Mouse (Mus musculus) liver, adult (tissue): ENCODE results near the gene Rbms3.

ENCODE experiments used
- GATA4 ChIP-seq: IDR thresholded peaks from 2 replicates; pipeline ENCODE4 v1.6.1; 2014; ENCODE audit warnings: mild to moderate bottlenecking, low read length; ENCODE audit not compliant: insufficient replicate concordance

Rbms3 gene

GRCm38 (mm10) chr9:117093551-117093950 is 536.2 kb downstream of the Rbms3 start:
- no peak for TF ChIP-seq GATA4

GRCm38 (mm10) chr9:117092177-117092555 is 537.5 kb downstream of the Rbms3 start:
- TF ChIP-seq GATA4: no peak

- TF ChIP-seq GATA4: no peak
Measured at GRCm38 (mm10) chr9:117091253-117092176, 538.2 kb downstream of the Rbms3 start.

- TF ChIP-seq GATA4: no peak
Measured at GRCm38 (mm10) chr9:117089409-117090147, 540.1 kb downstream of the Rbms3 start.

- no peak for TF ChIP-seq GATA4
Measured at GRCm38 (mm10) chr9:117088309-117088708, 541.4 kb downstream of the Rbms3 start.

GRCm38 (mm10) chr9:117085706-117086105 is 544.0 kb downstream of the Rbms3 start:
- no peak for TF ChIP-seq GATA4

- no peak for TF ChIP-seq GATA4
Measured at GRCm38 (mm10) chr9:117084471-117084870, 545.2 kb downstream of the Rbms3 start.

GRCm38 (mm10) chr9:117079471-117079870 is 550.2 kb downstream of the Rbms3 start:
- TF ChIP-seq GATA4: no peak

GRCm38 (mm10) chr9:117077548-117077947 is 552.2 kb downstream of the Rbms3 start:
- no peak for TF ChIP-seq GATA4

- TF ChIP-seq GATA4: no peak
Measured at GRCm38 (mm10) chr9:117076785-117077184, 552.9 kb downstream of the Rbms3 start.

GRCm38 (mm10) chr9:117072433-117073099 is 557.1 kb downstream of the Rbms3 start:
- no peak for TF ChIP-seq GATA4

- no peak for TF ChIP-seq GATA4
Measured at GRCm38 (mm10) chr9:117070616-117071015, 559.1 kb downstream of the Rbms3 start.

GRCm38 (mm10) chr9:117069232-117069631 is 560.5 kb downstream of the Rbms3 start:
- no peak for TF ChIP-seq GATA4

GRCm38 (mm10) chr9:117067703-117068419 is 561.9 kb downstream of the Rbms3 start:
- no peak for TF ChIP-seq GATA4

GRCm38 (mm10) chr9:117066502-117066901 is 563.2 kb downstream of the Rbms3 start:
- no peak for TF ChIP-seq GATA4
